Mouse (Mus musculus) ES-E14 (cell line): ENCODE measurements around the gene Rnf220. TPM values are rescaled to one million over a fixed set of nuclear protein-coding genes. Genes with fewer than 3 reads are reported as not detected.

Experiments used
- DNase-seq: peaks from one replicate; pipeline ENCODE4 v3.0.0-alpha.2; 2013; ENCODE audit warnings: low read depth, low spot score
- H3K27ac ChIP-seq: 2 replicates; pipeline ENCODE4 v1.5.1; 2012; ENCODE audit warnings: low read depth, mild to moderate bottlenecking, low read length, moderate library complexity, mixed read lengths; ENCODE audit not compliant: poor library complexity, insufficient read depth, severe bottlenecking
- H3K36me3 ChIP-seq: 2 replicates; pipeline ENCODE4 v1.6.1; 2012; ENCODE audit warnings: mild to moderate bottlenecking, low read length, moderate library complexity, mixed read lengths; ENCODE audit not compliant: control insufficient read depth, poor library complexity, insufficient read depth, severe bottlenecking
- H3K4me1 ChIP-seq, 2 experiments: fragments of 150-350 bp in 1 of 2; sonication (generic) in 1 of 2; 2 replicates each; pipeline ENCODE4 v1.6.1; 2012; ENCODE audit warnings: low read length in 2 of 2, mild to moderate bottlenecking in 1 of 2, mixed read lengths in 1 of 2; ENCODE audit not compliant: control insufficient read depth in 2 of 2, insufficient read depth in 2 of 2, poor library complexity in 1 of 2
- H3K4me3 ChIP-seq, 2 experiments: fragments of 150-350 bp in 1 of 2; sonication (generic) in 1 of 2; 2 replicates each; pipeline ENCODE4 v1.5.1; 2012; ENCODE audit warnings: low read length in 2 of 2, low read depth in 1 of 2, mild to moderate bottlenecking in 1 of 2, mixed read lengths in 1 of 2; ENCODE audit not compliant: insufficient read depth in 1 of 2, poor library complexity in 1 of 2, severe bottlenecking in 1 of 2
- H3K9ac ChIP-seq: 2 replicates; pipeline ENCODE4 v1.6.1; 2012; ENCODE audit warnings: low read depth, mild to moderate bottlenecking, low read length, mixed read lengths; ENCODE audit not compliant: poor library complexity, insufficient read depth, severe bottlenecking
- H3K9me3 ChIP-seq: fragments of 150-350 bp; sonication (generic); 2 replicates; pipeline ENCODE4 v1.6.1; 2012; ENCODE audit warnings: low read depth, mild to moderate bottlenecking, low read length; ENCODE audit not compliant: control insufficient read depth, insufficient read depth
- CHD2 ChIP-seq: IDR thresholded peaks from 2 replicates; pipeline ENCODE4 v1.6.1; 2014; ENCODE audit warnings: mild to moderate bottlenecking, low read depth, low read length, inconsistent platforms
- HCFC1 ChIP-seq: IDR thresholded peaks from 2 replicates; pipeline ENCODE4 v1.6.1; 2012; ENCODE audit warnings: low read length, inconsistent platforms, borderline replicate concordance; ENCODE audit not compliant: insufficient read depth
- MAFK ChIP-seq: IDR thresholded peaks from 2 replicates; pipeline ENCODE4 v1.6.1; 2014; ENCODE audit warnings: mild to moderate bottlenecking, low read depth, low read length, inconsistent platforms; ENCODE audit not compliant: insufficient read depth
- ZC3H11A ChIP-seq: IDR thresholded peaks from 2 replicates; pipeline ENCODE4 v1.6.1; 2012; ENCODE audit warnings: low read depth, mild to moderate bottlenecking, inconsistent platforms, low read length, borderline replicate concordance
- ZNF384 ChIP-seq: IDR thresholded peaks from 2 replicates; pipeline ENCODE4 v1.6.1; 2012; ENCODE audit warnings: low read depth, low read length, inconsistent platforms
- in situ Hi-C, 2 experiments: fragments of 600-800 bp; cut with MboI; formaldehyde crosslinking; loops; one replicate each; pipeline ENCODE4 v1.15.1; 2025; ENCODE audit warnings: low sequenced_read_pairs in 2 of 2, inconsistent platforms in 1 of 2; ENCODE audit not compliant: unreplicated experiment in 2 of 2
- total RNA-seq: library from RNA; depleted of rRNA; stranded (reverse); fragments of 300-350 nt; gene quantifications from 2 replicates; pipeline ENCODE4 v1.2.3, GENCODE M21; 2012

Rnf220 gene
- total RNA-seq, 1 experiment: 130 TPM

DNA sequence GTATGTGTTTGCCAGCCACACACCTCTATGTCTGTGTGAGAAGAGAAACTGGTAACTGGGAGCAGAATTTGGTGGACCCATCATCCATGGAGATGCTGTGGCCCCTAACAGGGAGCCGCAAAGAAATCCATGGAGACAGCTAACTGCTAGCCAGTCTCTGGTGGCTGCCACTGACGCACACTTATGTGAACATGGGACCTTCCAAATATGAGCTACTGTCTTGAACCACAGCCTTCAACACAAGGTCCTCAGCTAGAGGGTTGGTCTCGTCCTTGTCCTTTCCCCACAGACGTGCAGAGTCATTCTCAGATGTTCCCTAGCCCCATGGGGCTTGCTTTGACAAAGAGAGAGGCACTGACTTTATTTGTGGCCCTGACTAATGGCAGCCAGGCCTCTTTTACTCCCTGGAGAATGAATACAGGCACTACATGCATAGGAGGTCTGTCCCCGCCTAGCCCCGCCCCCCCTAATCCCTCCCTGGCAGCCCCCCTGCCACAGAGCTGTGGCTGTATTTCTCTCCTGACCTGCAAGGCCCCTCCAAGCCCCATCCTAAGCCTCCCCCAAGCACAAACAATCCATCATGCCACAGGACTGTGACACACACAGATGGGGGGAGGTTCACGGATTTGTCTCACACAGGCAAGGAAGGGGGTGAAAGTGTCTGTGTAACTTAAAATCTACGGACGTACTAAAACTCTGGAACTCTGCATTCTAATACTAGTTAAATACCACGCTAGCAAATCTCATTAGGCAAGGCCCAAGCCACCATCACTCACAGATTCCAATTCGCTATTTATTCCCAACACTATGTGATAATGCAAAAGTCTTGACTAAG is 16.0 kb downstream of the Rnf220 start:
- DNase-seq: no peak
- Histone ChIP-seq H3K27ac (no peak overlapping the region), H3K36me3 (no peaks in the 10 kb centered on the region; the same call in 1 of the 2 replicates), H3K9me3 (no peaks in the 10 kb centered on the region), H3K4me1 (peaks cover 4 to 28% of the 10 kb centered on the region in 2 experiments; a peak in 3 of 4 replicates), H3K4me3 (no peak overlapping the region), H3K9ac (no peak overlapping the region)
- in situ Hi-C loops: no loop called here
- no peak for TF ChIP-seq HCFC1
- no peak for TF ChIP-seq ZNF384
- no peak for TF ChIP-seq ZC3H11A
- TF ChIP-seq CHD2: no peak
- no peak for TF ChIP-seq MAFK

DNA sequence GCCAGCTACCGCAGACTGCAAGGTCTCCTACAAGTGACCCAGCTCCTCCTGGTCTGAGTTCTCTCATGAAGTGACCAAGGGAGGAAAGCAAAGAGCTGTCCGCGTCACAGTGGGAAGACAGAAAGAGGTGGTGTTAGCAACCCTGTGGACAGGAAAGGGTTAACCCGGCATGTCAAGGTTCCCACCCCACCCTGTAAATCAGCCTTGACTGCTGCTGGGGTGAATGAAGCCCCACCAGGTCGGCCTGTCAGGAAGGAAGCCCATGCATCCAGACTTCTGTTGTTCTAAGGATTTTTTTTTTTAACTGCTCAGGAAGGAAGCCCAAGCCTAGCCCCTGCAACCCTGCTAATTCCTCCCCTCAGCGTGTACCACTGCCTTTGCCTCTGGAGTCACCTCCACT is 16.9 kb downstream of the Rnf220 start:
- H3K4me3 ChIP-seq: no peak overlapping the region
- TF ChIP-seq CHD2 (no peak), ZC3H11A (no peak), MAFK (no peak), ZNF384 (no peak)
- no peak overlapping the region for H3K27ac ChIP-seq
- in situ Hi-C loops: no loop called here
- H3K36me3 ChIP-seq: no peaks in the 10 kb centered on the region; the same call in 1 of the 2 replicates
- no peaks in the 10 kb centered on the region for H3K9me3 ChIP-seq
- no peak overlapping the region for H3K9ac ChIP-seq
- no peak for DNase-seq
- H3K4me1 ChIP-seq: peaks cover 4 to 23% of the 10 kb centered on the region in 2 experiments; a peak in 3 of 4 replicates

DNA sequence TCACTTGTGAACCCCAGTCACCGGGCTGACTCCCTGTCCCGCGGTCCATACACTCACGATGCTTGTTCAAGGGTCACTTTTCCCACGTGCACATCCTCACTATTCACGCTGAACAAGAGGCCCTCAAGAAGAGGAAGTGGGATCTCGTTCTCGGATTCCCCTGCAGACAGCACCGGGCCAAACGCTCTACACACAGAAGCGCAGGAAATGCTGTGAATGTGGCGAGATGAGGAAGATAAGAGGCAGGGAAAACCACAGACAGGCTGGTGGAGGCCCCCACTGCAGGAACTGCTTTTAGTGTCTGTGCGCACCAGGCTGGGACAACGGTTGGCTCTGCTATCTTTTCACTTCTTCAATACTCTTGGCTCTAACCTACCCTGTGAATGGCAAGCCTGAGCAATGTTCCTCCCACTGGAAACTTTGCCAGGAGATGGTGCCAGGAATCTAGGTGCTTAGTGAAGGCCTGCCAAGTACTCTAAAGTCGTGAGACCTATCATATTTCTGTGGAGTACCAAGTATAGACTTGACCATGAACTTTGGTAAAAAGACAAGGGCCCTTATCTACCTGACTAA is 18.7 kb downstream of the Rnf220 start:
- H3K4me3 ChIP-seq: no peak overlapping the region
- H3K36me3 ChIP-seq: no peaks in the 10 kb centered on the region; the same call in 1 of the 2 replicates
- TF ChIP-seq ZC3H11A (no peak), HCFC1 (no peak), MAFK (no peak), CHD2 (no peak), ZNF384 (no peak)
- peaks cover 2 to 24% of the 10 kb centered on the region in 2 experiments for H3K4me1 ChIP-seq
- in situ Hi-C loops: no loop called here
- no peak for DNase-seq
- no peak overlapping the region for H3K27ac ChIP-seq
- no peak overlapping the region for H3K9ac ChIP-seq
- no peaks in the 10 kb centered on the region for H3K9me3 ChIP-seq

DNA sequence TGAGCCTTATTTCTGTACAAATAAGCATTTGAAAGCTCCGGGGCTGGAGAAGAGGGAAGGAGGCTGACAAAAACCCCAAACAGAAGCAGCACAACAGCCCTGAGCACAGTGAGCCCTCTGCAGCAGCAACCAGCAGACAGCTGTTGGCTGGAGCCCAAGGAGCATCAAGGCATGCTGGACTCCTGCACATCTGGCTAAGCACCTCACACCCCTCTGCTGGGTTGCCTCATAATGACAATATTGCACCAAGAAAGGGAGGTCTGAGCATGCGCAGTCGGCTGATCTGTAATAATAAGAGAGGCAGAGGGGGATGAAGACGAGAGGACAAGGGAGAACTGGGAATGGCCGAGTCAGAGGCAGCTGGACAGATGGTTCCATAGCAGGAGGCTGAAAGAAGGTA is 19.5 kb downstream of the Rnf220 start:
- no peak for DNase-seq

More for the DNA sequence above, 19.5 kb downstream of the Rnf220 start:
- H3K36me3 ChIP-seq: no peaks in the 10 kb centered on the region; the same call in 1 of the 2 replicates
- H3K27ac ChIP-seq: no peak overlapping the region
- no peak overlapping the region for H3K9ac ChIP-seq
- H3K4me1 ChIP-seq: peaks cover 2 to 26% of the 10 kb centered on the region in 2 experiments
- TF ChIP-seq CHD2: no peak
- TF ChIP-seq HCFC1: no peak
- TF ChIP-seq ZNF384: no peak
- TF ChIP-seq MAFK: no peak
- no peak for TF ChIP-seq ZC3H11A
- in situ Hi-C loops: no loop called here
- H3K4me3 ChIP-seq: no peak overlapping the region
- no peaks in the 10 kb centered on the region for H3K9me3 ChIP-seq
